Mouse (Mus musculus) testis, adult 2 months (tissue): ENCODE measurements around the gene Rpa3.

Experiments used
- CTCF ChIP-seq: fragments of 200-500 bp; IDR thresholded peaks from 2 replicates; pipeline ENCODE4 v1.5.1; 2012; ENCODE audit warnings: low read depth, mild to moderate bottlenecking, inconsistent platforms, low read length, moderate library complexity; ENCODE audit not compliant: control insufficient read depth, insufficient read depth, insufficient replicate concordance
- POLR2A ChIP-seq: fragments of 200-500 bp; IDR thresholded peaks from 2 replicates; pipeline ENCODE4 v1.6.1; 2012; ENCODE audit warnings: low read depth, mild to moderate bottlenecking, inconsistent platforms, low read length, moderate library complexity; ENCODE audit not compliant: control insufficient read depth

DNA sequence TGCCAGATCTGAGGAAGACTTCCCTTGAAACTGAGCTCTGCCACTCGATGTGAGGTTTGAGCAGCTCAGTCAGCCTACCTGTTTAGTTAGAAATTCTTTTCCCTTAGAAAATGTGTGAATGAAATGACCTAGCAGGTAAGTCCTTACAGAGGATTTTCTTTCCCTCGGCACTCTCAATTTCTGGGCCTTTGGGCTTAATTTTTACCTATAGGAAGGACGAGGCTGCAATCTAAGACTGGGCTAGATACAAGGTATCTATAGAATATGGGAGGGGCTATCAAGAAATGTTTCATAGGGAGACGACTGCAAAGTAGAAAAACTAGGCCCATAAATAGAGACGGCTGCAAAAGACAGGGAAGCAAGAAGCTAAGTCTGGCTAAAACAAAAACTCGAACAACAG, 657 bp downstream of the Rpa3 start:
- TF ChIP-seq CTCF, result no peak
- no peak for TF ChIP-seq POLR2A
